Mouse (Mus musculus): Measurements from ENCODE around the gene Lrrc1. TPM values are rescaled to one million over a fixed set of nuclear protein-coding genes. Genes with fewer than 3 reads are reported as not detected.

Gene Lrrc1
- polyA plus RNA-seq, 1 experiment from 2014 or later: 23.2 TPM

DNA sequence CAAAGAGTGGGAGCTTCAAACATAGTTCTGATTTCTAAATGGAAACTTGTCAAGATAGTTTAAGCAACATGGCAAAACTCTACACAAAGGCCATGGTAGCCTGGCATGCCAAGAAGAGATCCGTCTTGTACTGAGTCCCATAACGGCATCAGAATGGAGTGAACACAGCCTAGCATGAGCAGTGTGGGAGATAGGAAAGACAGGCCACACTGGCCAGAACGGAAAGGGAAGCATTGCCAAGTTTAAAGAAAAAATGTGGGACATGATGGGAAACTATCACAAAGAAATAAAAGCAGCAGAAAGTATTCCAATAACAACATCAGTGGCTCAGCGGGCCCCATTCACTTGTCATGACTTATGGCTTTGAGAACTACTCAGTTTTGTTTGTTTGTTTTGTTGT is 111.2 kb downstream of the Lrrc1 start:
- peaks cover 12% of the 10 kb centered on the region for H3K4me1 ChIP-seq (ENCODE audit: insufficient read depth, low read length)
- WGBS: 68% methylated on average over 4 of the region's 4 CpGs
- ATAC-seq (ENCODE audit: low FRiP score, low TSS enrichment): no peak
- H3K27ac ChIP-seq (ENCODE audit: low read length): no peak overlapping the region
- H3K27me3 ChIP-seq (ENCODE audit: insufficient read depth, low read length): no peaks in the 10 kb centered on the region
- H3K4me3 ChIP-seq (ENCODE audit: low read length): no peak overlapping the region
- no peaks in the 10 kb centered on the region for H3K9me3 ChIP-seq (ENCODE audit: low read length)
- H3K4me2 ChIP-seq (replicated peaks; ENCODE audit: low read depth, low read length): no peak overlapping the region
- peaks cover 12% of the 10 kb centered on the region for H3K36me3 ChIP-seq (ENCODE audit: insufficient read depth, low read length)
- H3K9ac ChIP-seq (replicated peaks; ENCODE audit: low read length): no peak overlapping the region

DNA sequence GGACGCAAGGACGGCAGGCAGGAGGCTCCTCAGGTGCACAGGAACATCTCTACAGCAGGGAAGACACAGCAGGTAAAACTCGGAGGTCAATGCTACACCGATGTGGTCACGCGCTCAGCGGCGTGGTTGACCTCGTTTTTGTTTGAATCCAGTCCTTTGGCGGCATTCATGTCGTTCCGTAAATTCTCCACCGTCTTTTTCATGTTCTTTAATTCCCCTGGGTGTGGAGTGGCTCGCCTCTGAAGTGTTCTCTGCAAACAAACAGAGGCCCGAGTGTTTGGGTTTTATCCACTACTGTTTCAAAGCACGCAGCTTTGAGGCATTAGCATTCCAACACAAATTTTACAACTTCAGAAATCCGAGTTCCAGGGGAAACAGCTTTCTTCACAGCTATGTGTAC is 112.6 kb downstream of the Lrrc1 start:
- H3K4me2 ChIP-seq (replicated peaks; ENCODE audit: low read depth, low read length): no peak overlapping the region
- H3K27me3 ChIP-seq (ENCODE audit: insufficient read depth, low read length): no peaks in the 10 kb centered on the region
- no peaks in the 10 kb centered on the region for H3K9me3 ChIP-seq (ENCODE audit: low read length)
- no peak overlapping the region for H3K4me3 ChIP-seq (ENCODE audit: low read length)
- H3K9ac ChIP-seq (replicated peaks; ENCODE audit: low read length): no peak overlapping the region
- H3K36me3 ChIP-seq (ENCODE audit: insufficient read depth, low read length): peaks cover 9% of the 10 kb centered on the region
- no peak overlapping the region for H3K27ac ChIP-seq (ENCODE audit: low read length)
- WGBS: 72% methylated on average over 17 of the region's 17 CpGs
- no peak for ATAC-seq (ENCODE audit: low FRiP score, low TSS enrichment)
- peaks cover 20% of the 10 kb centered on the region for H3K4me1 ChIP-seq (ENCODE audit: insufficient read depth, low read length)

DNA sequence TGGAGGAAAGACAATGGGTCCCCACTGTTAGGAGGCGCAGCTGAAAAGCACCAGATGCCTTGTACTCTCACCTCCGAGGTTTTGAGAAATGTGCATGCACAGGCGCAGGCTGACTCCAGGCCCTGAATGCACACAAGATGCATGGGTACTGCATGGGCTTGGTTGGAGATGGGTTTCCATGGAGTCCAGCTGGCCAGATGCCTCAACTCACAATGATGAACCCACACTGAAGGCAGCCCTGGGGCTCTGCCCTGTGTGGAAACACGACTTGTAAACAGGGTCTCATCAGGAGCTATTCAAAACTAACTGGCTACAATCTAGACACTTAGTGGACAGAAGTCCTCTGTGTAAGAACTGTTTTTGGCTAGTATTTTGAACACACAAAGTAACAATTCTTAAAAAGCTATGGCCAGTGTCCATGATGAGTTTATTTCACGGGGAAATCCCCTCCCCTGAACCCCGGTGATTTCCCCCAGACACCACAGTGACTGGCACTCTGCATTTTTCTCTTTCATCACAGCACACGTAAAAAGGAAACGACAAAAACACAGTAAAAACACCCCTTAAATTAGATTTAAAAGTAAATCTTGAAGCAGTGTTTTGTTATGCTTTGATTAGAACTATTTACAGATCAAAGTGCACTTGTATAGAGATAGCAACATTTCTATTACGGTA is 114.1 kb downstream of the Lrrc1 start:
- ATAC-seq (ENCODE audit: low FRiP score, low TSS enrichment): no peak

DNA sequence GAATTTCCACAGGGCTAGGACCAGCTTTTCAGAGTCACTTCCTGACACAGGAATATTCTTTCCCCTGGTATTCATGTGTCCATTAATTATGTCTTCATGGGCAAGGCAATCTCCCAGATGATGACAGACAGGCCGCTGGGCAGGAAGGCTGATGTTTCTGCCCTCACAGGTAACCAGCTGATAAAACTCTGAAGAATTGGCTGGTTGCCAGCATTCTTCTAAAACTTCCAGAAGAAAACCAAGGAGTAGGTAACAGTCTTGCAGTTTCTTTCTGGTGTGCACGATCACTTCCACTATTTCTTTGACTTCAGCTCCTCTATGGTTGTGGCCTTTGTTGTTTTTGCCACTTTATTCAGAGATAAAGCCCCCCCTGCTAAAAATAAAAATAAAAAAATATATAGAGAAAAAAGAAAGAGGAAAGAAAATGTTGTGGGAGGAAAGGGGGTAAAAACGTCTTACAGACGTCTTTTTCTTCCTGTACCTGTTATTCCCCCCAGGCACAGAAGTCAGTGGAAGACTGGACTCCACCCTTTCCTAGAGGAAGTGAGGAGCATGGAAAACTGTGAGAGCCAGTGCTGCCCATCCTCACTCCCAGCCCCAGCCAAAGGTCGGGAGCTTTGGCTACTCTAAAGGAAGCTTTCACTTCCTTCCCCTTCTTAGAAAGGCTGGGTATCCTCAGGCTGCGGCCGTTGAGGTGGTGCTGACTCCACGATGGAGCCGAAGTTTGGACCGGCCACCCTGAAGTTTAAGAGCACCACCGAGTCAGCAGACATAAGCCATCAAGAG is 115.2 kb downstream of the Lrrc1 start:
- whole genome bisulfite sequencing: 60% methylated on average over 11 of the region's 11 CpGs
- H3K27ac ChIP-seq (ENCODE audit: low read length): peak overlapping the region; percentile 7; the same call in 1 of the 2 replicates
- ATAC-seq (ENCODE audit: low FRiP score, low TSS enrichment): no peak
- H3K36me3 ChIP-seq (ENCODE audit: insufficient read depth, low read length): peaks cover 7% of the 10 kb centered on the region
- no peaks in the 10 kb centered on the region for H3K9me3 ChIP-seq (ENCODE audit: low read length)
- no peak overlapping the region for H3K4me3 ChIP-seq (ENCODE audit: low read length)
- H3K27me3 ChIP-seq (ENCODE audit: insufficient read depth, low read length): no peaks in the 10 kb centered on the region
- H3K4me2 ChIP-seq (replicated peaks; ENCODE audit: low read depth, low read length): no peak overlapping the region
- peaks cover 34% of the 10 kb centered on the region for H3K4me1 ChIP-seq (ENCODE audit: insufficient read depth, low read length)
- no peak overlapping the region for H3K9ac ChIP-seq (replicated peaks; ENCODE audit: low read length)

More for the DNA sequence above, 114.1 kb downstream of the Lrrc1 start:
- peaks cover 34% of the 10 kb centered on the region for H3K4me1 ChIP-seq (ENCODE audit: insufficient read depth, low read length)
- no peak overlapping the region for H3K9ac ChIP-seq (replicated peaks; ENCODE audit: low read length)
- peaks cover 7% of the 10 kb centered on the region for H3K36me3 ChIP-seq (ENCODE audit: insufficient read depth, low read length)
- no peak overlapping the region for H3K27ac ChIP-seq (ENCODE audit: low read length)
- no peaks in the 10 kb centered on the region for H3K27me3 ChIP-seq (ENCODE audit: insufficient read depth, low read length)
- H3K4me3 ChIP-seq (ENCODE audit: low read length): no peak overlapping the region
- H3K9me3 ChIP-seq (ENCODE audit: low read length): no peaks in the 10 kb centered on the region
- no peak overlapping the region for H3K4me2 ChIP-seq (replicated peaks; ENCODE audit: low read depth, low read length)
- 74% methylated on average over 9 of the region's 9 CpGs for WGBS

DNA sequence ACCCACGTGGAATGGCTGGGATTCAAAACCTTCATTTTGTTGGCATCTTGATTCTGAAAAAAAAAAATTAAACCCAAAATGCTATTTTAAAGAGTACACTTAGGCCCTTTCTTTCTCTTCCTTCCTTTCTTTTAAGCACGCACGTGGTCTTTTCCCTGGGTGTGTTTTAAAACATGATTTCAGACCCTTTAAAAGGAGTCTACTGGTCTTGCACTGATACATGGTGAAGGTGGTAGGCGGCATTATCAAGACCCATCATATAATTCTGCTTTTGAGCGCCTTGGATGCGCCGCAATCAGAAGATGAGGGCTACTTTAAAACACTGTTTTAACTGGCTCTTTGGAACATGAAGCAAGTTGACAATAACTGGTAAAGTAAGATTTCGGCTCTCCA is 115.9 kb downstream of the Lrrc1 start:
- Histone ChIP-seq H3K9ac (replicated peaks; ENCODE audit: low read length) (no peak overlapping the region), H3K27ac (ENCODE audit: low read length) (peak overlapping the region; percentile 80; the same call in 1 of the 2 replicates), H3K4me3 (ENCODE audit: low read length) (no peak overlapping the region), H3K27me3 (ENCODE audit: insufficient read depth, low read length) (no peaks in the 10 kb centered on the region), H3K4me2 (replicated peaks; ENCODE audit: low read depth, low read length) (no peak overlapping the region), H3K9me3 (ENCODE audit: low read length) (no peaks in the 10 kb centered on the region), H3K4me1 (ENCODE audit: insufficient read depth, low read length) (peaks cover 34% of the 10 kb centered on the region), H3K36me3 (ENCODE audit: insufficient read depth, low read length) (peaks cover 7% of the 10 kb centered on the region)
- 83% methylated on average over 8 of the region's 8 CpGs for WGBS
- no peak for ATAC-seq (ENCODE audit: low FRiP score, low TSS enrichment)

DNA sequence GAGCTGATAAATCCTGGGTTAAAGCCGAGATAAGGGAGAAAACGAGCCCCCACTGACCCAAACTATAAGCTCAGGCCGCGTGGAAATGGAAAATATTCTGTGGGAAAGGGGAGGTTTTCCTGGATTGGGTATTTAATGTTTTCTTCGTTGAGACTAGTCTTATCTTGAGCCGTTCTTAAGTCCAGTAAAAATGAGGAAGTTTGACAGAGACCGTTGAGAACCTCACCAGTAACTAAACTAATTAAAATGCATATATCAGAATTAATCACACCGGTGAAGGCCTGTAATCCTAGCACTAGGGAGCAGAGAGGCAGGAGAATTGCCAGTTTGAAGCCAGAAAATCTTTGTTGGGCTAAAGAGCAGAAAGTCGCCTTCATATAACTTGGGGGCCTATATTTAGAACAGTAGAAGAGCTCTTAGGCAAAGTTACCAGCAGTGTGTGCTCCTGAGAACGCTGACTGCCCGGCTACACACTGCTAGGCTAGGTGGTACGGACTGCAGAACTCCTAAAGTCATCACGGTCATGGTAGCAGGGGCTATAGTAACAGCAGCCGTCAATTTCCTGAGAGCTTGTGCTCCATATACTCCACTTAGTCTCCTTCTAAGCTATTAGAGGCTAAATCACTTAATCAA is 116.4 kb downstream of the Lrrc1 start:
- Histone ChIP-seq H3K9me3 (ENCODE audit: low read length) (no peaks in the 10 kb centered on the region), H3K4me2 (replicated peaks; ENCODE audit: low read depth, low read length) (peak overlapping the region; percentile 49), H3K9ac (replicated peaks; ENCODE audit: low read length) (no peak overlapping the region; the same call in 1 of the 2 replicates), H3K4me3 (ENCODE audit: low read length) (peak overlapping the region; percentile 11; the same call in 1 of the 2 replicates), H3K27ac (ENCODE audit: low read length) (peak overlapping the region; percentile 80), H3K4me1 (ENCODE audit: insufficient read depth, low read length) (peaks cover 34% of the 10 kb centered on the region), H3K27me3 (ENCODE audit: insufficient read depth, low read length) (no peaks in the 10 kb centered on the region), H3K36me3 (ENCODE audit: insufficient read depth, low read length) (peaks cover 7% of the 10 kb centered on the region)
- WGBS: 20% methylated on average over 14 of the region's 14 CpGs
- no peak for ATAC-seq (ENCODE audit: low FRiP score, low TSS enrichment)

DNA sequence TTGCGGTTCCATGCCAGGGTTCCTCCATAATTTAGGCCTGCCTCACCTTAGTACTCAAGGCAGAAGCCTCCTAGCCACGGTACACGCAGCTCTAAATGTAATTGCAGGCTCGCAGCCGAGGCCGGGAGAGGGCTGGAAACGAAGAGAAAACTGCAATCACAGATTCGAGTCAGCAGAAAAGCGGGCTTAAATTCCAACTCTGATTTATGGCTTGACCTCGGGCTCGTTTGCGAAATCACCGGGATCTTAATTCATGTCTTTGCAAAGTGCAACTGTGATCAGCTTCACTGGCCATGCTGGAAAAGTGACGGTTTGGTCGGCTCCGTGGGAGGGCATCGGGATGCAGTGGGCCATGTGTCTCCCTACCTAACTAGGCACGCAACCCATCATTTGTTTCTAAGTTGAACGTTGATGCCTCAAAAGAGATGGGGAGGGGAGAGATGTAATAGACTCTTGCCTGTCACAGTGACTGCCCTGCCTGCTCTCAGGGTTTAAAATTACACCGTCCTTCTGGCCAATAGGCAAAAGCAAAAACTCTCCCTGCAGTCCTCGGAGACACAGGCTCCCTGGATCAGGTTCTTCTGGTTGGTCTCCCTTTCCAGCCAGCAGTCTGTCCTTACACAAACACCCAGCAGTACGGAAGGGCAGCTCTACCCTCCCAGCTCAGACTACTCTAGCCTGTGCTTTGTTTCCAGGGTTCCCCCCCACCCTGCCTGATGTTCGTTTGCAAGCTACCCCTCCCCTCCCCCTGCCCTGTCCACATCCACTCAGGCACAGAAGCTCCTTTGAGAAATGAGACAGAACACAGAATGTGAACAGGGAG is 117.2 kb downstream of the Lrrc1 start:
- Histone ChIP-seq H3K27ac (ENCODE audit: low read length) (peak overlapping the region; percentile 80), H3K36me3 (ENCODE audit: insufficient read depth, low read length) (peaks cover 7% of the 10 kb centered on the region), H3K9ac (replicated peaks; ENCODE audit: low read length) (peak overlapping the region; percentile 52), H3K4me3 (ENCODE audit: low read length) (peak overlapping the region; percentile 11), H3K27me3 (ENCODE audit: insufficient read depth, low read length) (no peaks in the 10 kb centered on the region), H3K9me3 (ENCODE audit: low read length) (no peaks in the 10 kb centered on the region), H3K4me1 (ENCODE audit: insufficient read depth, low read length) (peaks cover 34% of the 10 kb centered on the region), H3K4me2 (replicated peaks; ENCODE audit: low read depth, low read length) (peak overlapping the region; percentile 49)
- peak; percentile 94 for ATAC-seq (ENCODE audit: low FRiP score, low TSS enrichment)
- 6% methylated on average over 23 of the region's 23 CpGs for WGBS

DNA sequence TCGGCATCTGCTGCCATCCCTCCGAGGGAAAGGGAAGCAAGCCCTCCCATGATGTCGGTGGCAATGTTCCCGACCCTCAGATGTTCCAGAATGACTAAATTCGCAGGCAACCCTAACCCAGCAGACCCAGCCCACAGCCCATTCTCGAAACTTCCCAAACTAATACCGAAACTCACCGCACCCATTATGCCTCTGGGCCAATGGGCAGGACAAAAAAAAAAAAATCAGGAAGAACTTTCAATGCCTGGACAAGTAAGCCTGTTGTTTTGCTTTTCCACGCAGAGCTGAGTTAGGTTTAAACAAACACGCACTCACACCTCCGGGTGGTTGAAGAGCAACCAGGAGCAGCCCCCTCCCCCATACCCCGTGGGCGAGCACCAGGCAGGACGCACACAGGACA is 118.6 kb downstream of the Lrrc1 start:
- ATAC-seq (ENCODE audit: low FRiP score, low TSS enrichment): no peak
- Histone ChIP-seq H3K36me3 (ENCODE audit: insufficient read depth, low read length) (peaks cover 2% of the 10 kb centered on the region; the same call in 1 of the 2 replicates), H3K4me2 (replicated peaks; ENCODE audit: low read depth, low read length) (peak overlapping the region; percentile 49), H3K9me3 (ENCODE audit: low read length) (no peaks in the 10 kb centered on the region), H3K9ac (replicated peaks; ENCODE audit: low read length) (no peak overlapping the region), H3K4me3 (ENCODE audit: low read length) (no peak overlapping the region), H3K27ac (ENCODE audit: low read length) (no peak overlapping the region), H3K4me1 (ENCODE audit: insufficient read depth, low read length) (peaks cover 34% of the 10 kb centered on the region), H3K27me3 (ENCODE audit: insufficient read depth, low read length) (no peaks in the 10 kb centered on the region)
- 21% methylated on average over 14 of the region's 14 CpGs for WGBS

DNA sequence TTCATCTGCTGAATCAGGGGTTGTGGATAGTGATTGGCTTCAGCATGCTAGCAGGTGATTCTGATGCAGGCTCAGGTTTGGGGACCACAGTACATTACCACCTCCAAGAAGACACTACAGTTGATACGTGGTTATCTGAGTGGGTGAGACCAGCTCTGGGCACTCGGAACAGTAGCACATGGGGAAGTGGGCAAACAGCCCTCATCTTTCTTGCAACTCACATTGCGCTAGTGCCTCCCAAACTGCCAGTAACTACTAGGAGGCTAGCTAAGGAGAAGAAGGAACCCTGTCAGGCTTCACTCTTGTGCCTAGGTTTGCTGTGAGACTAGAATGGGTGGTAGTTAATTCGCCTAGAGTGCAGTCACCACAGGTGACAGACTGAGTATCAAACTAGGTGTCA is 119.1 kb downstream of the Lrrc1 start:
- H3K4me3 ChIP-seq (ENCODE audit: low read length): no peak overlapping the region
- no peak for ATAC-seq (ENCODE audit: low FRiP score, low TSS enrichment)
- peaks cover 34% of the 10 kb centered on the region for H3K4me1 ChIP-seq (ENCODE audit: insufficient read depth, low read length)
- H3K27ac ChIP-seq (ENCODE audit: low read length): no peak overlapping the region
- no peaks in the 10 kb centered on the region for H3K36me3 ChIP-seq (ENCODE audit: insufficient read depth, low read length)
- H3K27me3 ChIP-seq (ENCODE audit: insufficient read depth, low read length): no peaks in the 10 kb centered on the region
- H3K9ac ChIP-seq (replicated peaks; ENCODE audit: low read length): no peak overlapping the region
- H3K9me3 ChIP-seq (ENCODE audit: low read length): no peaks in the 10 kb centered on the region
- no peak overlapping the region for H3K4me2 ChIP-seq (replicated peaks; ENCODE audit: low read depth, low read length)
- WGBS: 88% methylated on average over 4 of the region's 4 CpGs
